Comparison of ENCODE assay signal across 8 mouse cellular contexts in genomic region chr17:12226551-12226950, GRCm38 (mm10).
DNase-seq lines count a peak whose midpoint lies in the region; ATAC-seq and TF ChIP-seq lines count a peak whose summit lies in the region.

No protein-coding gene starts in this region.

- peaks cover 37 to 87% of the 10 kb centered on the region in 2 experiments for H3K36me3 ChIP-seq in CH12.LX (replicated peaks in 1 of 2; ENCODE audit: control insufficient read depth in 1 of 2, insufficient read depth in 1 of 2, low read length in 1 of 2)
- peaks cover 1% of the 10 kb centered on the region; the same call in 1 of the 2 replicates for H3K36me3 ChIP-seq in embryonic facial prominence, embryonic 11.5 days (replicated peaks; ENCODE audit: control insufficient read depth, insufficient read depth, low read depth, low read length)
- peaks cover 45% of the 10 kb centered on the region for H3K36me3 ChIP-seq in midbrain, postnatal 0 days (ENCODE audit: insufficient read depth, low read length)

- no peak overlapping the region for H3K4me3 ChIP-seq in CH12.LX (replicated peaks in 1 of 3; ENCODE audit: low read depth in 2 of 3, low read length in 2 of 3, poor library complexity in 1 of 3)
- no peak overlapping the region for H3K4me3 ChIP-seq in embryonic facial prominence, embryonic 11.5 days (ENCODE audit: low read depth, low read length)
- H3K4me3 ChIP-seq in midbrain, postnatal 0 days (ENCODE audit: low read depth, low read length), result no peak overlapping the region

- TF ChIP-seq EP300 in CH12.LX (IDR thresholded peaks at IDR 0.05; ENCODE audit: low read length), result no peak

- no peaks in the 10 kb centered on the region for H3K9me3 ChIP-seq in CH12.LX (replicated peaks; ENCODE audit: low read length)
- H3K9me3 ChIP-seq in embryonic facial prominence, embryonic 11.5 days (replicated peaks; ENCODE audit: control insufficient read depth, low read length), result no peaks in the 10 kb centered on the region
- H3K9me3 ChIP-seq in midbrain, postnatal 0 days (ENCODE audit: low read length), result no peaks in the 10 kb centered on the region

- peaks cover 0 to 10% of the 10 kb centered on the region in 2 experiments; a peak in 2 of 4 replicates for H3K4me1 ChIP-seq in CH12.LX (ENCODE audit: control insufficient read depth in 1 of 2, insufficient read depth in 2 of 2)
- no peaks in the 10 kb centered on the region for H3K4me1 ChIP-seq in embryonic facial prominence, embryonic 11.5 days (ENCODE audit: control insufficient read depth, insufficient read depth, low read length)
- H3K4me1 ChIP-seq in midbrain, postnatal 0 days (ENCODE audit: insufficient read depth, low read length), result no peaks in the 10 kb centered on the region

- ATAC-seq in embryonic facial prominence, embryonic 11.5 days (replicated peaks; ENCODE audit: insufficient number of reproducible peaks, low FRiP score, low TSS enrichment, low read depth), result no peak
- no peak for ATAC-seq in midbrain, postnatal 0 days (ENCODE audit: low FRiP score)

- dilution Hi-C loops in CH12.LX (cut with MboI; ENCODE audit: extremely low pct_ligation_motif_present, extremely low pct_unique_long_range_greater_than_20kb, low sequenced_read_pairs), result no loop called here

- H3K4me2 ChIP-seq in CH12.LX (ENCODE audit: insufficient read depth, low read depth, poor library complexity, severe bottlenecking), result no peak overlapping the region
- H3K4me2 ChIP-seq in embryonic facial prominence, embryonic 11.5 days (ENCODE audit: low read depth, low read length), result no peak overlapping the region
- no peak overlapping the region for H3K4me2 ChIP-seq in midbrain, postnatal 0 days (ENCODE audit: low read depth, low read length, poor library complexity, severe bottlenecking)

- TF ChIP-seq POLR2A in CH12.LX (IDR thresholded peaks at IDR 0.05; ENCODE audit: low read depth, low read length), result no peak

- peak; percentile 31 to 38 for DNase-seq in heart, adult 18-20 months
- DNase-seq in heart, adult 11 months, result no peak
- peak; percentile 50 for DNase-seq in CH12.LX (ENCODE audit: extremely low read depth)
- peak; percentile 86 for DNase-seq in embryonic facial prominence, embryonic 11.5 days (ENCODE audit: low spot score)
- DNase-seq in kidney, postnatal 10 days, result peak; percentile 70
- peak; percentile 57 for DNase-seq in midbrain, postnatal 0 days (ENCODE audit: low spot score)
- DNase-seq in layer of hippocampus, postnatal 14 days (ENCODE audit: low spot score in 2 of 2), result no peak
- no peak for DNase-seq in adrenal gland, postnatal 4 days (ENCODE audit: low spot score in 2 of 2)

- H3K27ac ChIP-seq in CH12.LX (ENCODE audit: insufficient read depth, low read depth), result no peak overlapping the region
- H3K27ac ChIP-seq in embryonic facial prominence, embryonic 11.5 days (replicated peaks; ENCODE audit: low read depth, low read length), result no peak overlapping the region
- H3K27ac ChIP-seq in midbrain, postnatal 0 days (ENCODE audit: low read depth, low read length), result no peak overlapping the region

- peak; percentile 19 to 75; a peak in 3 of 4 replicates for TF ChIP-seq CTCF in CH12.LX (conservative IDR thresholded peaks at IDR 0.05 in 1 of 2, IDR thresholded peaks at IDR 0.05 in 1 of 2; ENCODE audit: low read depth in 2 of 2, low read length in 2 of 2)
- peak; percentile 73 for TF ChIP-seq CTCF in midbrain, postnatal 0 days (IDR thresholded peaks at IDR 0.05)

- in situ Hi-C loops in CH12.LX (cut with MboI; ENCODE audit: low pct_ligation_motif_present, low pct_unique_long_range_greater_than_20kb, low sequenced_read_pairs), result no loop called here

- H3K9ac ChIP-seq in CH12.LX (ENCODE audit: insufficient read depth, low read depth), result no peak overlapping the region
- no peak overlapping the region for H3K9ac ChIP-seq in embryonic facial prominence, embryonic 11.5 days (replicated peaks; ENCODE audit: low read length)
- H3K9ac ChIP-seq in midbrain, postnatal 0 days (replicated peaks; ENCODE audit: low read length, poor library complexity, severe bottlenecking), result no peak overlapping the region

- TF ChIP-seq RAD21 in CH12.LX (IDR thresholded peaks at IDR 0.05; ENCODE audit: low read depth, low read length), result peak; percentile 58

- no peaks in the 10 kb centered on the region for H3K79me2 ChIP-seq in CH12.LX (replicated peaks; ENCODE audit: control insufficient read depth, extremely low read depth, insufficient read depth, poor library complexity, severe bottlenecking)

- 32% methylated on average over 12 of the region's 12 CpGs for WGBS in embryonic facial prominence, embryonic 11.5 days
- 63% methylated on average over 12 of the region's 12 CpGs for WGBS in midbrain, postnatal 0 days

- no peaks in the 10 kb centered on the region for H3K27me3 ChIP-seq in CH12.LX (replicated peaks)
- no peaks in the 10 kb centered on the region for H3K27me3 ChIP-seq in embryonic facial prominence, embryonic 11.5 days (ENCODE audit: control insufficient read depth, insufficient read depth, low read length)
- no peaks in the 10 kb centered on the region for H3K27me3 ChIP-seq in midbrain, postnatal 0 days (ENCODE audit: insufficient read depth, low read length)

TF ChIP-seq in CH12.LX, 34 proteins besides CTCF, POLR2A, EP300 and RAD21:
- TF ChIP-seq TCF12 (IDR thresholded peaks at IDR 0.05; ENCODE audit: low read depth, low read length), result no peak
- TF ChIP-seq MXI1 (IDR thresholded peaks at IDR 0.05; ENCODE audit: low read depth, low read length), result 0 out of 2 replicates have a peak, but pooled peaks have one; percentile 31
- TF ChIP-seq ZC3H11A (IDR thresholded peaks at IDR 0.05; ENCODE audit: low read depth, low read length), result no peak
- TF ChIP-seq PAX5 (IDR thresholded peaks at IDR 0.05; ENCODE audit: low read length), result no peak
- TF ChIP-seq GABPA (IDR thresholded peaks at IDR 0.05; ENCODE audit: insufficient replicate concordance, low read depth, low read length), result no peak
- TF ChIP-seq ZMIZ1 (IDR thresholded peaks at IDR 0.05; ENCODE audit: low read depth, low read length), result 0 out of 2 replicates have a peak, but pooled peaks have one; percentile 0
- TF ChIP-seq HCFC1 (IDR thresholded peaks at IDR 0.05; ENCODE audit: low read depth, low read length), result no peak
- peak; percentile 72 for TF ChIP-seq SMC3 (IDR thresholded peaks at IDR 0.05; ENCODE audit: low read depth, low read length)
- TF ChIP-seq ELF1 (IDR thresholded peaks at IDR 0.05; ENCODE audit: low read depth, low read length), result no peak
- TF ChIP-seq ZKSCAN1 (IDR thresholded peaks at IDR 0.05; ENCODE audit: borderline replicate concordance, low read depth, low read length), result no peak
- TF ChIP-seq CHD2 (IDR thresholded peaks at IDR 0.05; ENCODE audit: low read length), result no peak
- peak; percentile 56 for TF ChIP-seq BHLHE40 (IDR thresholded peaks at IDR 0.05; ENCODE audit: low read depth, low read length)
- peak; percentile 92 for TF ChIP-seq MAX (IDR thresholded peaks at IDR 0.05; ENCODE audit: low read length)
- peak; percentile 93 for TF ChIP-seq MYC (IDR thresholded peaks at IDR 0.05; ENCODE audit: low read depth, low read length)
- TF ChIP-seq IRF4 (IDR thresholded peaks at IDR 0.05; ENCODE audit: low read depth, low read length), result no peak
- no peak for TF ChIP-seq KAT2A (IDR thresholded peaks at IDR 0.05; ENCODE audit: insufficient replicate concordance, low read length)
- TF ChIP-seq POLR2AphosphoS2 (IDR thresholded peaks at IDR 0.05; ENCODE audit: low read depth, low read length), result no peak; the same call in 1 of the 2 replicates
- TF ChIP-seq NELFE (IDR thresholded peaks at IDR 0.05; ENCODE audit: low read depth, low read length), result no peak
- TF ChIP-seq RCOR1 (conservative IDR thresholded peaks at IDR 0.05; ENCODE audit: low read depth, low read length), result no peak
- TF ChIP-seq MAFK (IDR thresholded peaks at IDR 0.05; ENCODE audit: insufficient replicate concordance, low read length), result no peak
- TF ChIP-seq UBTF (IDR thresholded peaks at IDR 0.05; ENCODE audit: low read depth, low read length), result no peak
- TF ChIP-seq ETS1 (conservative IDR thresholded peaks at IDR 0.05; ENCODE audit: low read depth, low read length), result no peak
- TF ChIP-seq NRF1 (IDR thresholded peaks at IDR 0.05; ENCODE audit: low read depth, low read length), result no peak
- no peak for TF ChIP-seq CHD1 (IDR thresholded peaks at IDR 0.05; ENCODE audit: low read depth, low read length)
- no peak for TF ChIP-seq USF1 (IDR thresholded peaks at IDR 0.05; ENCODE audit: low read depth, low read length)
- TF ChIP-seq JUN (IDR thresholded peaks at IDR 0.05; ENCODE audit: insufficient read depth, low read depth, low read length), result no peak
- no peak for TF ChIP-seq E2F4 (IDR thresholded peaks at IDR 0.05; ENCODE audit: insufficient replicate concordance, low read depth, low read length)

Comparison
In these comparisons a context has a peak if more than half of its experiments do, and no peak if none do; other contexts are left out.
1. DNase-seq: peak in heart, adult 18-20 months (2 of 2), CH12.LX (single experiment), embryonic facial prominence, embryonic 11.5 days (single experiment), kidney, postnatal 10 days (single experiment) and midbrain, postnatal 0 days (single experiment); none in heart, adult 11 months (single experiment), layer of hippocampus, postnatal 14 days (0 of 2) and adrenal gland, postnatal 4 days (0 of 2).